Mouse (Mus musculus) MEL (cell line): ENCODE data around the gene Appbp2. TPM values are rescaled to one million over a fixed set of nuclear protein-coding genes. Genes with fewer than 3 reads are reported as not detected.

Experiments
- DNase-seq: peaks from one replicate; pipeline ENCODE4 v3.0.0; 2011; ENCODE audit warnings: low read depth, low spot score
- H3K27ac ChIP-seq: 2 replicates; pipeline ENCODE4 v1.5.1; 2012; ENCODE audit warnings: low read depth, mild to moderate bottlenecking, control low read depth, low read length, moderate library complexity; ENCODE audit not compliant: control insufficient read depth
- H3K27me3 ChIP-seq, 2 experiments: fragments of 150-350 bp in 1 of 2; sonication (generic) in 1 of 2; 2 replicates each; pipeline ENCODE4 v1.6.1; 2012; ENCODE audit warnings: low read length in 2 of 2, mild to moderate bottlenecking in 2 of 2, improper control_type of control experiment in 1 of 2, moderate library complexity in 1 of 2; ENCODE audit not compliant: insufficient read depth in 2 of 2, control insufficient read depth in 1 of 2
- H3K36me3 ChIP-seq, 2 experiments: 2 replicates each; pipeline ENCODE4 v1.6.1; 2012 to 2014; ENCODE audit warnings: low read length in 2 of 2, improper control_type of control experiment in 1 of 2, inconsistent platforms in 1 of 2, mild to moderate bottlenecking in 1 of 2; ENCODE audit not compliant: insufficient read depth in 2 of 2, control insufficient read depth in 1 of 2
- H3K4me1 ChIP-seq, 2 experiments: fragments of 150-350 bp in 1 of 2; sonication (generic) in 1 of 2; 2 replicates each; pipeline ENCODE4 v1.6.1; 2012; ENCODE audit warnings: low read length in 2 of 2, improper control_type of control experiment in 1 of 2, mild to moderate bottlenecking in 1 of 2; ENCODE audit not compliant: insufficient read depth in 2 of 2, control insufficient read depth in 1 of 2
- H3K4me3 ChIP-seq, 2 experiments: fragments of 150-350 bp in 1 of 2; sonication (generic) in 1 of 2; 2 replicates each; pipeline ENCODE4 v1.5.1; 2012; ENCODE audit warnings: low read depth in 2 of 2, low read length in 2 of 2, mild to moderate bottlenecking in 2 of 2, moderate library complexity in 2 of 2, control low read depth in 1 of 2, improper control_type of control experiment in 1 of 2; ENCODE audit not compliant: control insufficient read depth in 1 of 2, insufficient read depth in 1 of 2
- H3K79me2 ChIP-seq: 2 replicates; pipeline ENCODE4 v1.6.1; 2012; ENCODE audit warnings: mild to moderate bottlenecking, low read length, moderate library complexity; ENCODE audit not compliant: control insufficient read depth, poor library complexity, insufficient read depth
- H3K9ac ChIP-seq: 2 replicates; pipeline ENCODE4 v1.6.1; 2012; ENCODE audit warnings: low read depth, mild to moderate bottlenecking, control low read depth, low read length, moderate library complexity; ENCODE audit not compliant: control insufficient read depth, poor library complexity, severe bottlenecking
- H3K9me3 ChIP-seq: fragments of 150-350 bp; sonication (generic); replicated peaks from 2 replicates; pipeline ENCODE4 v1.6.1; 2012; ENCODE audit warnings: mild to moderate bottlenecking, low read length, improper control_type of control experiment, moderate library complexity; ENCODE audit not compliant: insufficient read depth
- BHLHE40 ChIP-seq: IDR thresholded peaks from 2 replicates; pipeline ENCODE4 v1.6.1; 2012; ENCODE audit warnings: low read depth, mild to moderate bottlenecking, inconsistent platforms, low read length, improper control_type of control experiment, borderline replicate concordance
- CHD1 ChIP-seq: IDR thresholded peaks from 2 replicates; pipeline ENCODE4 v1.6.1; 2012; ENCODE audit warnings: low read depth, mild to moderate bottlenecking, inconsistent platforms, low read length, improper control_type of control experiment
- E2F4 ChIP-seq: IDR thresholded peaks from 2 replicates; pipeline ENCODE4 v1.6.1; 2011; ENCODE audit warnings: low read depth, low read length, improper control_type of control experiment, borderline replicate concordance
- GATA1 ChIP-seq: IDR thresholded peaks from 2 replicates; pipeline ENCODE4 v1.6.1; 2011; ENCODE audit warnings: low read depth, low read length, improper control_type of control experiment
- JUND ChIP-seq: IDR thresholded peaks from 2 replicates; pipeline ENCODE4 v1.6.1; 2011; ENCODE audit warnings: low read depth, mild to moderate bottlenecking, improper control_type of control experiment, low read length
- KAT2A ChIP-seq: conservative IDR thresholded peaks from 2 replicates; pipeline ENCODE4 v1.6.1; 2012; ENCODE audit warnings: low read depth, low read length, improper control_type of control experiment, inconsistent platforms
- MAX ChIP-seq: IDR thresholded peaks from 2 replicates; pipeline ENCODE4 v1.6.1; 2011; ENCODE audit warnings: low read length, improper control_type of control experiment
- MEF2A ChIP-seq: IDR thresholded peaks from 2 replicates; pipeline ENCODE4 v1.6.1; 2014; ENCODE audit warnings: low read depth, mild to moderate bottlenecking, inconsistent platforms, low read length, improper control_type of control experiment; ENCODE audit not compliant: poor library complexity, insufficient replicate concordance, severe bottlenecking; ENCODE audit errors: extremely low read depth
- MXI1 ChIP-seq: IDR thresholded peaks from 2 replicates; pipeline ENCODE4 v1.6.1; 2011; ENCODE audit warnings: mild to moderate bottlenecking, low read depth, low read length, improper control_type of control experiment
- MYC ChIP-seq: IDR thresholded peaks from 2 replicates; pipeline ENCODE4 v1.6.1; 2011; ENCODE audit warnings: low read depth, mild to moderate bottlenecking, low read length, improper control_type of control experiment, moderate library complexity
- NELFE ChIP-seq: IDR thresholded peaks from 2 replicates; pipeline ENCODE4 v1.6.1; 2011; ENCODE audit warnings: low read depth, low read length, improper control_type of control experiment
- POLR2A ChIP-seq, 2 experiments: IDR thresholded peaks; 2 replicates each; pipeline ENCODE4 v1.6.1; 2011 to 2012; ENCODE audit warnings: low read length in 2 of 2, mild to moderate bottlenecking in 2 of 2, control low read depth in 1 of 2, improper control_type of control experiment in 1 of 2, low read depth in 1 of 2, moderate library complexity in 1 of 2; ENCODE audit not compliant: control insufficient read depth in 1 of 2, insufficient read depth in 1 of 2, poor library complexity in 1 of 2
- RCOR1 ChIP-seq: IDR thresholded peaks from 2 replicates; pipeline ENCODE4 v1.6.1; 2012; ENCODE audit warnings: low read depth, mild to moderate bottlenecking, inconsistent platforms, low read length, improper control_type of control experiment
- SIN3A ChIP-seq: IDR thresholded peaks from 2 replicates; pipeline ENCODE4 v1.6.1; 2012; ENCODE audit warnings: low read length, improper control_type of control experiment, inconsistent platforms
- SMC3 ChIP-seq: IDR thresholded peaks from 2 replicates; pipeline ENCODE4 v1.6.1; 2011; ENCODE audit warnings: low read depth, low read length, improper control_type of control experiment
- TAL1 ChIP-seq: IDR thresholded peaks from 2 replicates; pipeline ENCODE4 v1.6.1; 2012; ENCODE audit warnings: mild to moderate bottlenecking, inconsistent platforms, low read length, moderate library complexity, mixed read lengths
- UBTF ChIP-seq: IDR thresholded peaks from 2 replicates; pipeline ENCODE4 v1.6.1; 2012; ENCODE audit warnings: low read depth, mild to moderate bottlenecking, inconsistent platforms, low read length, improper control_type of control experiment, moderate library complexity, borderline replicate concordance; ENCODE audit not compliant: insufficient read depth
- USF1 ChIP-seq: IDR thresholded peaks from 2 replicates; pipeline ENCODE4 v1.6.1; 2014; ENCODE audit warnings: low read depth, mild to moderate bottlenecking, inconsistent platforms, low read length, improper control_type of control experiment, moderate library complexity
- ZC3H11A ChIP-seq: IDR thresholded peaks from 2 replicates; pipeline ENCODE4 v1.6.1; 2012; ENCODE audit warnings: low read depth, mild to moderate bottlenecking, inconsistent platforms, low read length, improper control_type of control experiment
- ZKSCAN1 ChIP-seq: IDR thresholded peaks from 2 replicates; pipeline ENCODE4 v1.6.1; 2012; ENCODE audit warnings: low read depth, mild to moderate bottlenecking, inconsistent platforms, low read length, improper control_type of control experiment, moderate library complexity
- ZMIZ1 ChIP-seq: IDR thresholded peaks from 2 replicates; pipeline ENCODE4 v1.6.1; 2012; ENCODE audit warnings: low read depth, mild to moderate bottlenecking, inconsistent platforms, low read length, improper control_type of control experiment, moderate library complexity
- ZNF384 ChIP-seq: IDR thresholded peaks from 2 replicates; pipeline ENCODE4 v1.6.1; 2012; ENCODE audit warnings: low read depth, mild to moderate bottlenecking, inconsistent platforms, low read length, improper control_type of control experiment
- polyA plus RNA-seq, 2 experiments: library from polyadenylated mRNA; stranded (reverse) in 1 of 2; unstranded in 1 of 2; fragments of >175 nt in 1 of 2; fragments of >200 nt in 1 of 2; gene quantifications; 2 replicates each; pipeline versions ENCODE4 v1.2.1 to v1.2.4; 2012; ENCODE audit warnings: low replicate concordance in 2 of 2, low read depth in 1 of 2; ENCODE audit not compliant: insufficient read length in 2 of 2, insufficient read depth in 1 of 2, missing spikeins in 1 of 2
- total RNA-seq: library from RNA; depleted of rRNA; stranded (reverse); fragments of 300-350 nt; gene quantifications from 2 replicates; pipeline ENCODE4 v1.2.3, GENCODE M21; 2012

Appbp2 gene
- total and polyA plus RNA-seq, 3 experiments, result 25.5 to 157 (median 34.4) TPM

DNA sequence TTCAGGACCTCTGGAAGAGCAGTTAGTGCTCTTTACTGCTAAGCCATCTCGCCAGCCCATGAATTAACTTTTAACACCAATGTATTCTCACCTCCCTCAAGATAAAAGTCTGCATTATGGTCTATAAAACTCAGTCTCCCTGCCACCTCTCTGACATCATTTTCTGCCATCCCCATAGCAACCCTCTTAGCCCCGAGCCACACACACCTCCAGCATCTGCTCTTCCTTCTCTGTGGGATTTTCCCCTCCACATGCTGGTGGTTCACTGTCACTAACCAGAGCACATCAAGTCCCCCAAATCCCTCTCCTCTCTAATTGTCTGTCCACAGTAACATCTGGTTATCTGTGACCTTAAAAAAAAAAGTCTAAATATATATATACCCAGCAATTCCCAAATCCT, 36.0 kb downstream of the Appbp2 start:
- TF ChIP-seq ZC3H11A (no peak), MXI1 (no peak), JUND (no peak), ZNF384 (no peak), NELFE (no peak), USF1 (no peak), MYC (no peak), ZKSCAN1 (no peak), POLR2A (IDR thresholded peaks at IDR 0.05; ENCODE audit: control insufficient read depth in 1 of 2, insufficient read depth in 1 of 2, low read depth in 1 of 2, low read length in 2 of 2, poor library complexity in 1 of 2) (no peak), MAX (no peak), UBTF (no peak), MEF2A (no peak), GATA1 (no peak), TAL1 (no peak), E2F4 (no peak)
- TF ChIP-seq, all 39 proteins: peak for 0
- no peaks in the 10 kb centered on the region for H3K79me2 ChIP-seq
- no peaks in the 10 kb centered on the region for H3K4me1 ChIP-seq
- DNase-seq, result no peak
- H3K36me3 ChIP-seq, result peaks cover 0 to 62% of the 10 kb centered on the region in 2 experiments; a peak in 3 of 4 replicates
- H3K4me3 ChIP-seq, result no peak overlapping the region
- no peak overlapping the region for H3K27ac ChIP-seq
- H3K9me3 ChIP-seq, result no peaks in the 10 kb centered on the region
- H3K9ac ChIP-seq, result no peak overlapping the region
- no peaks in the 10 kb centered on the region for H3K27me3 ChIP-seq

DNA sequence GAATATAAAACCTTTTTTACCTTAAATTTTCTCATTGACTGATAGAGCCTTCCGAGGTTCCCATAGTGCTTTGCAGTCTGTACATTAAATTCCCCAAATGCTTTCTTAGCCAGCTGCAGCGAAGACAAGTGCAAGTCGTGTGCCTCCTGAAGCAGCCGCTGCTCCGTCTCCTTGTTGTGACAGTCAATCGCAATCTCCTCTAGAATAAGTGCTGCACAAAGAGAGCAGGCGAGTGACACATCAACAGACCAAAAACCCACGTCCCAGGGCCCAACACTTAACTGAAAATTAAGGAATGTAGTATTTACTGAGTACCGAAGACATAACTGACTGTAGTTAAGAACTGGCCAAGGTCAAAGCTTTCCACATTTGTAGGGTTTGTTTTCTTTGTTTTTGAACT, 38.9 kb downstream of the Appbp2 start:
- TF ChIP-seq KAT2A (no peak), ZMIZ1 (no peak), BHLHE40 (no peak), USF1 (no peak), SMC3 (no peak), SIN3A (no peak), MXI1 (no peak), MEF2A (no peak), JUND (no peak), RCOR1 (no peak), CHD1 (no peak)
- H3K36me3 ChIP-seq, result peaks cover 0 to 48% of the 10 kb centered on the region in 2 experiments; a peak in 2 of 4 replicates

More for the DNA sequence above, 38.9 kb downstream of the Appbp2 start:
- Histone ChIP-seq H3K4me3 (no peak overlapping the region), H3K79me2 (no peaks in the 10 kb centered on the region), H3K9me3 (no peaks in the 10 kb centered on the region), H3K9ac (no peak overlapping the region), H3K27ac (no peak overlapping the region), H3K4me1 (no peaks in the 10 kb centered on the region), H3K27me3 (no peaks in the 10 kb centered on the region)
- DNase-seq, result no peak
